Mouse (Mus musculus) limb, embryonic 14.5 days (tissue): ENCODE measurements around the gene Vopp1. TPM values are rescaled to one million over a fixed set of nuclear protein-coding genes. Genes with fewer than 3 reads are reported as not detected.

Experiments used
- ATAC-seq: fragments of 200-750 bp; cut with Nextera tagmentation; 2 replicates; pipeline ENCODE4 v1.8.0; 2017; ENCODE audit warnings: low read depth, moderate number of reproducible peaks, moderate TSS enrichment; ENCODE audit not compliant: low FRiP score
- DNase-seq: peaks from one replicate; pipeline ENCODE4 v3.0.0-alpha.2; 2015; ENCODE audit warnings: low spot score
- H3K27ac ChIP-seq: fragments of 300-500 bp; sonication (generic); replicated peaks from 2 replicates; pipeline ENCODE4 v1.5.1; 2014; ENCODE audit warnings: low read depth, mild to moderate bottlenecking, low read length, moderate library complexity, mixed read lengths
- H3K27me3 ChIP-seq: fragments of 300-500 bp; sonication (generic); 2 replicates; pipeline ENCODE4 v1.6.1; 2014; ENCODE audit warnings: low read length, mixed read lengths; ENCODE audit not compliant: control insufficient read depth, insufficient read depth
- H3K36me3 ChIP-seq: fragments of 300-500 bp; sonication (generic); 2 replicates; pipeline ENCODE4 v1.6.1; 2014; ENCODE audit warnings: mild to moderate bottlenecking, low read length, moderate library complexity, mixed read lengths; ENCODE audit not compliant: control insufficient read depth, insufficient read depth
- H3K4me1 ChIP-seq: fragments of 300-500 bp; sonication (generic); 2 replicates; pipeline ENCODE4 v1.6.1; 2014; ENCODE audit warnings: antibody characterized with exemption, low read length, mixed read lengths; ENCODE audit not compliant: control insufficient read depth, insufficient read depth
- H3K4me2 ChIP-seq: fragments of 300-500 bp; sonication (generic); replicated peaks from 2 replicates; pipeline ENCODE4 v1.6.1; 2014; ENCODE audit warnings: low read depth, mild to moderate bottlenecking, low read length, moderate library complexity; ENCODE audit not compliant: severe bottlenecking
- H3K4me3 ChIP-seq: fragments of 300-500 bp; sonication (generic); replicated peaks from 2 replicates; pipeline ENCODE4 v1.5.1; 2014; ENCODE audit warnings: low read length
- H3K9ac ChIP-seq: fragments of 300-500 bp; sonication (generic); 2 replicates; pipeline ENCODE4 v1.6.1; 2014; ENCODE audit warnings: mild to moderate bottlenecking, low read depth, low read length, moderate library complexity; ENCODE audit not compliant: severe bottlenecking
- H3K9me3 ChIP-seq: fragments of 300-500 bp; sonication (generic); 2 replicates; pipeline ENCODE4 v1.6.1; 2016; ENCODE audit warnings: low read length; ENCODE audit not compliant: control insufficient read depth
- POLR2A ChIP-seq: fragments of 200-500 bp; IDR thresholded peaks from 2 replicates; pipeline ENCODE4 v1.8.0; 2012; ENCODE audit warnings: inconsistent platforms, mild to moderate bottlenecking, moderate library complexity, borderline replicate concordance; ENCODE audit not compliant: insufficient read depth, insufficient read length; ENCODE audit errors: extremely low read depth
- WGBS: fragments of 180-500 bp; shearing (Covaris S2); extraction: QIAGEN DNeasy Blood & Tissue Kit; methylation state at CpG from one replicate; pipeline ENCODE4 v1.1.7; 2014; 5-methylcytosine and 5-hydroxymethylcytosine counted together
- polyA plus RNA-seq, 2 experiments: library from polyadenylated mRNA; depleted of rRNA in 1 of 2; stranded (reverse) in 1 of 2; unstranded in 1 of 2; fragments of >200 nt; fragmentation: Nextera tagmentation in 1 of 2; extraction: Ambion mirVana in 1 of 2; gene quantifications; 2 replicates each; pipeline versions ENCODE4 v1.2.1 to v1.2.3; 2012 to 2014

Vopp1 gene
- polyA plus RNA-seq, 2 experiments, result 27.5 to 46.2 TPM

- ATAC-seq (no peak), DNase-seq (no peak)
- WGBS, result 82% methylated on average over 3 of the region's 3 CpGs
- TF ChIP-seq POLR2A, result no peak
- Histone ChIP-seq H3K9me3 (no peaks in the 10 kb centered on the region), H3K27ac (no peak overlapping the region), H3K27me3 (no peaks in the 10 kb centered on the region), H3K4me3 (no peak overlapping the region), H3K4me2 (no peak overlapping the region), H3K36me3 (no peaks in the 10 kb centered on the region), H3K4me1 (no peaks in the 10 kb centered on the region), H3K9ac (no peak overlapping the region)
Observed at GRCm38 (mm10) chr6:57811748-57812730, 12.9 kb downstream of the Vopp1 start.

GRCm38 (mm10) chr6:57805218-57806069 lies 19.5 kb downstream of the Vopp1 start:
- no peaks in the 10 kb centered on the region for H3K27me3 ChIP-seq
- H3K4me3 ChIP-seq, result no peak overlapping the region
- no peaks in the 10 kb centered on the region for H3K36me3 ChIP-seq
- DNase-seq (no peak), ATAC-seq (no peak)
- H3K9ac ChIP-seq, result no peak overlapping the region
- H3K4me1 ChIP-seq, result no peaks in the 10 kb centered on the region
- no peak overlapping the region for H3K27ac ChIP-seq
- TF ChIP-seq POLR2A, result no peak
- WGBS, result 86% methylated on average over 5 of the region's 5 CpGs
- H3K9me3 ChIP-seq, result no peaks in the 10 kb centered on the region
- no peak overlapping the region for H3K4me2 ChIP-seq

- 89% methylated on average over 2 of the region's 2 CpGs for WGBS
- no peak overlapping the region for H3K4me2 ChIP-seq
- no peak for TF ChIP-seq POLR2A
- no peaks in the 10 kb centered on the region for H3K9me3 ChIP-seq
- H3K4me1 ChIP-seq, result no peaks in the 10 kb centered on the region
- H3K27me3 ChIP-seq, result no peaks in the 10 kb centered on the region
- ATAC-seq, result no peak
- H3K4me3 ChIP-seq, result no peak overlapping the region
- H3K27ac ChIP-seq, result no peak overlapping the region
- no peaks in the 10 kb centered on the region for H3K36me3 ChIP-seq
- H3K9ac ChIP-seq, result no peak overlapping the region
- no peak for DNase-seq
Observed at GRCm38 (mm10) chr6:57803130-57803529, 21.8 kb downstream of the Vopp1 start.

GRCm38 (mm10) chr6:57798986-57799385 lies 26.0 kb downstream of the Vopp1 start:
- Histone ChIP-seq H3K36me3 (no peaks in the 10 kb centered on the region), H3K4me3 (no peak overlapping the region), H3K4me2 (no peak overlapping the region), H3K9me3 (no peaks in the 10 kb centered on the region), H3K4me1 (no peaks in the 10 kb centered on the region), H3K27ac (no peak overlapping the region), H3K9ac (no peak overlapping the region), H3K27me3 (no peaks in the 10 kb centered on the region)
- TF ChIP-seq POLR2A, result no peak
- no peak for DNase-seq
- ATAC-seq, result no peak
- 86% methylated on average over 1 of the region's 1 CpGs for WGBS

- no peaks in the 10 kb centered on the region for H3K27me3 ChIP-seq
- H3K4me3 ChIP-seq, result no peak overlapping the region
- TF ChIP-seq POLR2A, result no peak
- no peaks in the 10 kb centered on the region for H3K9me3 ChIP-seq
- no peak overlapping the region for H3K9ac ChIP-seq
- H3K36me3 ChIP-seq, result no peaks in the 10 kb centered on the region
- no peak for ATAC-seq
- 94% methylated on average over 3 of the region's 3 CpGs for WGBS
- no peak for DNase-seq
- H3K4me1 ChIP-seq, result no peaks in the 10 kb centered on the region
- H3K27ac ChIP-seq, result no peak overlapping the region
- no peak overlapping the region for H3K4me2 ChIP-seq
Observed at GRCm38 (mm10) chr6:57796853-57797423, 28.0 kb downstream of the Vopp1 start.
